Mouse (Mus musculus) heart, postnatal 0 days (tissue): Measurements from ENCODE around the gene Cdyl2. TPM values are rescaled to one million over a fixed set of nuclear protein-coding genes. Genes with fewer than 3 reads are reported as not detected.
A peak's percentile ranks its signal among the peaks of the same experiment; 100 is the strongest.

Experiments
- ATAC-seq: fragments of 200-750 bp; cut with Nextera tagmentation; 2 replicates; pipeline ENCODE4 v1.8.0; 2017; ENCODE audit warnings: low read depth, moderate number of reproducible peaks, moderate library complexity; ENCODE audit not compliant: insufficient read depth
- DNase-seq: peaks from one replicate; pipeline ENCODE4 v3.0.0-alpha.2; 2016; ENCODE audit warnings: low spot score
- H3K27ac ChIP-seq: fragments of 300-500 bp; sonication (generic); 2 replicates; pipeline ENCODE4 v1.5.1; 2014; ENCODE audit warnings: low read depth, mild to moderate bottlenecking
- H3K27me3 ChIP-seq: fragments of 300-500 bp; sonication (generic); 2 replicates; pipeline ENCODE4 v1.6.1; 2014; ENCODE audit warnings: low read length, mixed read lengths; ENCODE audit not compliant: control insufficient read depth, insufficient read depth
- H3K36me3 ChIP-seq: fragments of 300-500 bp; sonication (generic); replicated peaks from 2 replicates; pipeline ENCODE4 v1.6.1; 2014; ENCODE audit warnings: low read length, mixed read lengths; ENCODE audit not compliant: control insufficient read depth, insufficient read depth
- H3K4me1 ChIP-seq: fragments of 300-500 bp; sonication (generic); 2 replicates; pipeline ENCODE4 v1.6.1; 2014; ENCODE audit warnings: antibody characterized with exemption; ENCODE audit not compliant: control insufficient read depth, insufficient read depth
- H3K4me2 ChIP-seq: fragments of 300-500 bp; sonication (generic); 2 replicates; pipeline ENCODE4 v1.6.1; 2014; ENCODE audit warnings: low read depth, mild to moderate bottlenecking, low read length, moderate library complexity
- H3K4me3 ChIP-seq: fragments of 300-500 bp; sonication (generic); 2 replicates; pipeline ENCODE4 v1.5.1; 2014; ENCODE audit warnings: low read depth, low read length
- H3K9ac ChIP-seq: fragments of 300-500 bp; sonication (generic); replicated peaks from 2 replicates; pipeline ENCODE4 v1.6.1; 2014; ENCODE audit warnings: low read depth, low read length, mixed read lengths
- H3K9me3 ChIP-seq: fragments of 300-500 bp; sonication (generic); replicated peaks from 2 replicates; pipeline ENCODE4 v1.6.1; 2016; ENCODE audit warnings: low read length; ENCODE audit not compliant: control insufficient read depth
- CTCF ChIP-seq: IDR thresholded peaks from 2 replicates; pipeline ENCODE4 v1.5.1; 2016; ENCODE audit warnings: antibody characterized with exemption, control low read depth, low read depth
- EP300 ChIP-seq: IDR thresholded peaks from 2 replicates; pipeline ENCODE4 v1.6.1; 2016; ENCODE audit warnings: antibody characterized with exemption, low read depth
- WGBS: fragments of 180-500 bp; shearing (Covaris S2); extraction: QIAGEN DNeasy Blood & Tissue Kit; methylation state at CpG from one replicate; pipeline ENCODE4 v1.1.7; 2014; 5-methylcytosine and 5-hydroxymethylcytosine counted together
- polyA plus RNA-seq: library from polyadenylated mRNA; unstranded; fragments of >200 nt; fragmentation: Nextera tagmentation; extraction: Ambion mirVana; gene quantifications from 2 replicates; pipeline ENCODE4 v1.2.1, GENCODE M21; 2015
- total RNA-seq: library from RNA; depleted of rRNA; stranded (reverse); fragments of >200 nt; gene quantifications from 2 replicates; pipeline ENCODE4 v1.2.3, GENCODE M21; 2014; ENCODE audit warnings: low replicate concordance

Cdyl2 gene
- total and polyA plus RNA-seq, 2 experiments from 2014 or later = 3.3 to 4.7 TPM

DNA sequence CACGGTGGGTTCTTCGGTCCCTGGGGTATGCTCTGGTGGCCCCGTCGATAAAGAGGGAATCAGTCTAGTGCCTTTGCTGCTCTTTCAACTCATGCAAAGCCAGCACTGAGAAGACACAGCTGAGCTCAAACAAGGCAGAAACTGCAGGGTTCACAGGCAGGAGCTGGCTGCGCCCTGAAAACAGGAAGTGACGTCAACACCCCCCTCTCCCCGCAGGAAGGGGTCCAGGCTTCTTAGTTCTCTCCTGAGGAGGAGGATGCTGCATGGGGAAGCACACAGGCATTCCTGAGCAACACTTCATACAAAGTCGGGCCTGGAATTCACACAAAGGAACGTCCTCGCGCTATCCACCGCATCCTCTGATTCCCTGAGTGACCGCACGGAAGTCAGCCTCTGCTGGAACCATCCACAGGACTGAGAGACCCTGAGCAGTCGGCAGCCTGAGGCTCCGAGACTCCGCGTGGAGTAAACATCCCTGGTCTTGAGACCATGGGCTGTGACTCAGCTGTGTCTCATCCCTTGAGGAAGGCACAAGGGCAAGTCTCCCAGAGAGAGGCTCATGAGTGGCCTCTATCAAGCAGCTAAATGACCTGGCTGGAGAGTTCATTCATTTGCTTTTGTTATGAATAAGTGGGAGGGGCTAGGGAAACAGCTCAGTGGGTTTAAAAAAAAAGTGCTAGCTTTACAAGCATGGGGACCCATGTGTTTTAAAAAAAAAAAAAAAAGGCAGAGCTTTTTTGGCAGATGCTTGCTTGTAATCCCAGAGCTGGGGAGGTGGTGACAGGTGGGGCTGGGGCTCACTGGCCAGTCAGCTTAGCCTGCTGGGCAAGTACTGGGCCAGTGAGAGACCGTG lies 144.9 kb downstream of the Cdyl2 start:
- no peaks in the 10 kb centered on the region for H3K27me3 ChIP-seq
- H3K27ac ChIP-seq = peak overlapping the region; percentile 5; the same call in 1 of the 2 replicates
- H3K9me3 ChIP-seq = no peaks in the 10 kb centered on the region
- no peaks in the 10 kb centered on the region for H3K36me3 ChIP-seq
- peak; percentile 57; the same call in 1 of the 2 replicates for ATAC-seq
- H3K4me2 ChIP-seq = peak overlapping the region; percentile 40
- TF ChIP-seq EP300 (no peak), CTCF (no peak)
- WGBS = 58% methylated on average over 19 of the region's 19 CpGs
- DNase-seq = peak; percentile 25
- H3K4me3 ChIP-seq = no peak overlapping the region; the same call in 1 of the 2 replicates
- no peak overlapping the region for H3K9ac ChIP-seq
- H3K4me1 ChIP-seq = no peaks in the 10 kb centered on the region

DNA sequence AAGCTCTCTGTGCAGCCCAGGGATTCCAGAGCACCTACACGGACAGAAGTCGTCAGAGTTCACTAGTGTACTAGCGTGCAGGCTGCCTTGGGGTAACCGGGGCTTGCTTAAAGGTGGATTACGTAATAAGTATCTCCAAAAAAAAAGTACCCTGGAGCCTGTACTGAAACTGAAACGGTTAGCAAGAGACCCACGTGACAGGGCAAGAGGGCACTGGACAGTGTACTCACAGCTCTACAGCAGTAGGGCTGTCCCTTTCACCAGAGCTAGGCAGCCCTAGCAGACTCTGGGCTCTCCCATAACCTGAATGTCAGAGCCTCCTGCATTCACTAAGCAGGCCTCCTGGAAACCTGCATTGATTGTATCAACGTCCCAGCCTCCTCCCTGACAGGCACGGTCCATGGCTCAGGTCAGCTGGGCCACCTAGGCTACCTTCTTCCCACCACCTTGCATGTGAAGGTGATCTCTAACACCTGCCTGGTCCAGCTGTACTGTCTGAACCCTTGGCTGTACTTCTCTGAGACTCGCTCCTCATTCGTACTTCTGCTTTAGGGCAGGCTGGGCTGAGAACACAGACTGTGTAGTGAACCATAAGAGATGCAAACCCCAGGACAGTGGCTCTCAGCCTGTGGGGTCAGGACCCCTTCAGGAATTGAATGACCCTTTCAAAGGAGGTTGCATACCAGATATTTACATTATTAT lies 151.3 kb downstream of the Cdyl2 start:
- Histone ChIP-seq H3K4me1 (no peaks in the 10 kb centered on the region), H3K27ac (no peak overlapping the region), H3K27me3 (no peaks in the 10 kb centered on the region), H3K36me3 (no peaks in the 10 kb centered on the region; the same call in 1 of the 2 replicates), H3K9me3 (no peaks in the 10 kb centered on the region), H3K4me2 (no peak overlapping the region), H3K4me3 (no peak overlapping the region), H3K9ac (no peak overlapping the region)
- DNase-seq (no peak), ATAC-seq (no peak)
- TF ChIP-seq EP300 (no peak), CTCF (no peak)
- 70% methylated on average over 11 of the region's 11 CpGs for WGBS

DNA sequence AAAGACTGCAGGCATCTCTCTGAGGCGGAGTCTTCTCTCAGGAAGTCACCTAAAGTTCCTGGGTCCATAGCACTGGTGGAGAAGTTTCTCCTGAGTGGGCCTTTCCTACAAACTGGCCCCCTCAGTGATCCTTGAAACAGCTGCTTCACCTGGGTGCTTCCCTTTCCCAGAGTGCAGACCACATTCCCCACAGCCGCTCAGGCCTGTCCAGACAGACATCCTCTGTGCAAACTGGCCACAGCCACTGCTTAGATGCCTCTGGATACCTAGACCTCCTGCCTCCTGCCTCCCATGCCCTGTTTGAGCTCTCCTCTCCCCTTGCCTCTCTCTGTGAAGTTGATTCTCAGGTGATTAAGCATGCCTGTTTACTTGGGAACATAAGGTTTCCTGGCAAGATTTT lies 156.1 kb downstream of the Cdyl2 start:
- no peaks in the 10 kb centered on the region; the same call in 1 of the 2 replicates for H3K36me3 ChIP-seq
- no peak for ATAC-seq
- H3K27me3 ChIP-seq = no peaks in the 10 kb centered on the region
- no peak overlapping the region for H3K27ac ChIP-seq
- 93% methylated on average over 2 of the region's 2 CpGs for WGBS
- H3K4me1 ChIP-seq = no peaks in the 10 kb centered on the region
- H3K9ac ChIP-seq = no peak overlapping the region
- TF ChIP-seq EP300 = no peak
- TF ChIP-seq CTCF = no peak
- H3K9me3 ChIP-seq = no peaks in the 10 kb centered on the region
- no peak for DNase-seq
- no peak overlapping the region for H3K4me2 ChIP-seq
- H3K4me3 ChIP-seq = no peak overlapping the region

DNA sequence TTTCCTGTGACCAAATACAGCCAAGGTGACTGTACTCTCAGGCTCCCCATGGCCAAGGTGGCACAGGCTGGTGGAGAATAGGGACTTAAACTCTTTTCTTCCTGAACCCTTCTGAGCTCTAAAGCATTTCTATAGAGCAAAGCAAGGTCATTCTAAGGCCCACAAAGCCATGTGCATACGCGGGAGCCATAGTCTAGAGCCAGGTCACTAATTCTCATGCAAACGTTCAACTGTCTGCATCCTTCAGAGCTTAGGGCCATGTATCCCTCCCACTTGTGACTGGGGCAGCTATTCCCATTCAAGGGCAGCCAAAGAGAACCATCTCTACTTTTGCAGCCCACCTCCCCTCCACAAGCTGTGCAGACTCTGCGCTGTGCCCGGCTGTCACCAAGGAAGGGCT lies 159.7 kb downstream of the Cdyl2 start:
- TF ChIP-seq CTCF = no peak
- no peak for TF ChIP-seq EP300
- Histone ChIP-seq H3K4me1 (no peaks in the 10 kb centered on the region), H3K4me3 (no peak overlapping the region), H3K27me3 (no peaks in the 10 kb centered on the region), H3K4me2 (no peak overlapping the region), H3K9me3 (no peaks in the 10 kb centered on the region), H3K27ac (no peak overlapping the region), H3K9ac (no peak overlapping the region), H3K36me3 (no peaks in the 10 kb centered on the region; the same call in 1 of the 2 replicates)
- 87% methylated on average over 5 of the region's 5 CpGs for WGBS
- ATAC-seq (no peak), DNase-seq (no peak)

DNA sequence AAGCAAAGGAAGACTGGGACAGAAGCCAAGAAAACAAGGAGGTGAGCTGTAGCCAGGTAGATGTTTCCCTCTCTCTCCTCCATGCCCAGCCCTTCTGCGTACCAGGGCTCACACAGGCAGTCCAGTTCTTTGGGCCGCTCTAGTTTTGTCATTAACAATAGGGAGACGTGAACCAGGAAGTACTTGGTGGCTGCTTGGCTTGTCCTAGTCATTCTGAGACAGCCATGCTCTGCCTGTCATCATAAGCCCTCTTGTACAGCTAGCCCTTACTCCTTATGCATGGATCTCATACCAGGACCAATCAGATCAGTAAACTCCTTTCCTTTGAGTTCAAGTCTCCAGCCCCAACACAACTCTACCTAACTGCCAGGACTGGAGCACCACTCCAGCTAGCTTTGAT lies 180.0 kb downstream of the Cdyl2 start:
- Histone ChIP-seq H3K27me3 (no peaks in the 10 kb centered on the region), H3K4me2 (no peak overlapping the region), H3K4me1 (no peaks in the 10 kb centered on the region), H3K4me3 (no peak overlapping the region), H3K9ac (no peak overlapping the region), H3K27ac (no peak overlapping the region), H3K9me3 (no peaks in the 10 kb centered on the region), H3K36me3 (no peaks in the 10 kb centered on the region)
- TF ChIP-seq CTCF (no peak), EP300 (no peak)
- DNase-seq = no peak
- no peak for ATAC-seq
- WGBS = 63% methylated on average over 3 of the region's 3 CpGs
